Mouse (Mus musculus) forebrain, embryonic 14.5 days (tissue): ENCODE measurements around the gene Ric3. TPM values are rescaled to one million over a fixed set of nuclear protein-coding genes. Genes with fewer than 3 reads are reported as not detected.

ENCODE experiments used
- ATAC-seq: fragments of 200-750 bp; cut with Nextera tagmentation; 2 replicates; pipeline ENCODE4 v1.8.0; 2017; ENCODE audit warnings: mild to moderate bottlenecking, moderate library complexity
- DNase-seq: peaks from one replicate; pipeline ENCODE4 v3.0.0-alpha.2; 2015; ENCODE audit warnings: low spot score
- H3K27ac ChIP-seq: fragments of 300-500 bp; sonication (generic); 2 replicates; pipeline ENCODE4 v1.5.1; 2014; ENCODE audit warnings: low read depth, mild to moderate bottlenecking, control low read depth, low read length, moderate library complexity
- H3K27me3 ChIP-seq: fragments of 300-500 bp; sonication (generic); replicated peaks from 2 replicates; pipeline ENCODE4 v1.6.1; 2014; ENCODE audit warnings: low read length, control low read depth, mixed read lengths; ENCODE audit not compliant: control insufficient read depth, insufficient read depth
- H3K36me3 ChIP-seq: fragments of 300-500 bp; sonication (generic); 2 replicates; pipeline ENCODE4 v1.6.1; 2014; ENCODE audit warnings: low read length, control low read depth; ENCODE audit not compliant: control insufficient read depth, insufficient read depth
- H3K4me1 ChIP-seq: fragments of 300-500 bp; sonication (generic); 2 replicates; pipeline ENCODE4 v1.6.1; 2014; ENCODE audit warnings: antibody characterized with exemption, low read length, control low read depth; ENCODE audit not compliant: control insufficient read depth, insufficient read depth
- H3K4me2 ChIP-seq: fragments of 300-500 bp; sonication (generic); 2 replicates; pipeline ENCODE4 v1.6.1; 2014; ENCODE audit warnings: mild to moderate bottlenecking, control low read depth, low read length
- H3K4me3 ChIP-seq: fragments of 300-500 bp; sonication (generic); 2 replicates; pipeline ENCODE4 v1.5.1; 2014; ENCODE audit warnings: low read depth, low read length, control low read depth
- H3K9ac ChIP-seq: fragments of 300-500 bp; sonication (generic); 2 replicates; pipeline ENCODE4 v1.6.1; 2014; ENCODE audit warnings: mild to moderate bottlenecking, low read length, control low read depth, moderate library complexity
- H3K9me3 ChIP-seq: fragments of 300-500 bp; sonication (generic); replicated peaks from 2 replicates; pipeline ENCODE4 v1.6.1; 2016; ENCODE audit warnings: low read length, control low read depth, mixed read lengths; ENCODE audit not compliant: control insufficient read depth
- WGBS: fragments of 180-500 bp; shearing (Covaris S2); extraction: QIAGEN DNeasy Blood & Tissue Kit; methylation state at CpG from one replicate; pipeline ENCODE4 v1.1.7; 2014; 5-methylcytosine and 5-hydroxymethylcytosine counted together
- polyA plus RNA-seq: library from polyadenylated mRNA; unstranded; fragments of >200 nt; fragmentation: Nextera tagmentation; extraction: Ambion mirVana; gene quantifications from 2 replicates; pipeline ENCODE4 v1.2.1, GENCODE M21; 2014

The Ric3 gene
- polyA plus RNA-seq, 1 experiment from 2014 or later: 27.2 TPM

DNA sequence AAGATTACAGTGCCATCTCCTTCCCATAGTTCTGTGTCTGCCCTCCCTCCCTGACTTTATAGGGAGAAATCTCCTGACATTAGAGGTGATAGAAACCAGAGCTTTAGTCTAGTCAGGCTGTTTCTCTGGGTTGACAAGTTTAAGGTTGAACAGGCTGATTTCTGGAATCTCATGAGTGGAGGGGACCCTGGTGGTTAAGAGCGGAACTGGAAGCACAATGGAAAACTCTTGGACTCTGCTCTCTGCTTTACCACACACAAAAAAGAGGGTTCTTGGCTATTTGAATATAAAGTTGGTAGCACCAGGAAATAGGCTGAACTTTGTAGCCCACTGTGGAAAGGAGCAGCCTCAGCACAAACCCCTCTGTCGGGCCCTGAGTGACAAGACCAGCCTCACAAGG is 51.1 kb downstream of the Ric3 start:
- Histone ChIP-seq H3K4me2 (no peak overlapping the region), H3K4me1 (no peaks in the 10 kb centered on the region), H3K27me3 (no peaks in the 10 kb centered on the region), H3K4me3 (no peak overlapping the region), H3K36me3 (peaks cover 36% of the 10 kb centered on the region), H3K9ac (no peak overlapping the region), H3K27ac (no peak overlapping the region), H3K9me3 (no peaks in the 10 kb centered on the region)
- no peak for DNase-seq
- WGBS: 88% methylated on average over 2 of the region's 2 CpGs
- ATAC-seq: no peak

DNA sequence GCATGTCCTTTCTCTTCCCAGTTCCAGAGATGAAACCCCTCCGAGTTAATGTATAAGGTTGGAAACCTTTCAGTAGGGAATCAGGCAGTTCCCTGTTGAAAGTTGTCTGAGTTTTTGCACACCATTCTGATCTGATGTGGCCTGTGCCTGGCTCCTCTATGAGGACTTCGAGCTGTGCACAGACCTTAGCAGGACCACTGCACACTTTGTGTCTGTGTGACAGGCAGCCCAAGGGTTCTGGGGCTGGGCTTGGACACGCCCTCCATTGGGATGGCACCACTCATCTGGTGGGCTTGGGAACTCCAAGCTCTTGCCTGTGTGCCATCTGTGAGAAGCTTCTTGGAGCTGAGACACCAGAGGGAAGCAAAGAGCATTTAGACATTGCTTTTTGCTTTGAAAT is 51.8 kb downstream of the Ric3 start:
- Histone ChIP-seq H3K4me1 (no peaks in the 10 kb centered on the region), H3K27me3 (no peaks in the 10 kb centered on the region), H3K4me2 (no peak overlapping the region), H3K4me3 (no peak overlapping the region), H3K36me3 (peaks cover 37% of the 10 kb centered on the region), H3K9ac (no peak overlapping the region), H3K9me3 (no peaks in the 10 kb centered on the region), H3K27ac (no peak overlapping the region)
- DNase-seq: no peak
- ATAC-seq: no peak
- 91% methylated on average over 3 of the region's 3 CpGs for WGBS

DNA sequence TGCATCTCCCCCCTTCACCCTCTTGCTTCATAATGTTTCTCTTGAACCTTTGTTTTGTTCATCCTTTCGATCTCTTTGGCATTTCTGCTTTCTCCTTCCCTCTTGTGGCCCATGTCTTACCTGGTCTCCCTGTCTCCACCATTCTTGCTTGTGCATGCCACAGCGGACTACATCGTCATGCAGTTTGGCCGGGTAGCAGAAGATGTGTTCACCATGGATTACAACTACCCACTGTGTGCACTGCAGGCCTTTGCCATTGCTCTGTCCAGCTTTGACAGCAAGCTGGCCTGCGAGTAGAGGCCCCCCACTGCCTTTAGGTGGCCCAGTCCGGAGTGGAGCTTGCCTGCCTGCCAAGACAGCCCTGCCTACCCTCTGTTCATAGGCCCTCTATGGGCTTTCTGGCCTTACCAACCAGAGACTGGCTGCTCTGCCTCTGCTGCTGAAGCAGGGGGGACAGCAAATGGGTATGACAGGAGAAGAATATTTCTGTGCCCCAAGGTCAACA is 53.1 kb downstream of the Ric3 start:
- 89% methylated on average over 6 of the region's 6 CpGs for WGBS
- H3K27ac ChIP-seq: no peak overlapping the region
- DNase-seq (no peak), ATAC-seq (no peak)
- H3K36me3 ChIP-seq: peaks cover 47% of the 10 kb centered on the region
- H3K4me3 ChIP-seq: no peak overlapping the region
- no peak overlapping the region for H3K4me2 ChIP-seq
- H3K9ac ChIP-seq: no peak overlapping the region
- no peaks in the 10 kb centered on the region for H3K27me3 ChIP-seq
- no peaks in the 10 kb centered on the region for H3K9me3 ChIP-seq
- H3K4me1 ChIP-seq: no peaks in the 10 kb centered on the region

DNA sequence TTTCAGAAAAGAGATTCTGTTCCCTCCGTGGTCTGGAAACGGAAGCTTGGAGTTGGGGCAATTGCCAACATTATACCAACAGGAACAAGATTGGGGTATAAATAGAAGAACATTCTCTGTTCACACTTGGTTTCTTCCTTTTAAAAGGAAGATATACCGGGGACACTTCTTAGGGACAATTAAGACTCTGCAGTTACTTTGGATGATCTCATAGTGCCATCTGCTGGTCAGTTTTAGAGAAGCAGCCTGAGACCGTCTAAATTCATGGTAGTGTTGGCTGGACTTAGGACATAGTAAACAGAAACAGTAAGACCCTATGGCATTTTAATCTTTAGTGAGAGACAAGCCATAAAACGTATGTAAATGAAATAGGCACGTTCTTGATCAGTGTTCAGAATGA is 54.9 kb downstream of the Ric3 start:
- peaks cover 52% of the 10 kb centered on the region for H3K36me3 ChIP-seq
- ATAC-seq: peak; percentile 58; the same call in 1 of the 2 replicates
- H3K4me3 ChIP-seq: no peak overlapping the region
- H3K4me2 ChIP-seq: no peak overlapping the region
- DNase-seq: peak; percentile 82
- 27% methylated on average over 6 of the region's 6 CpGs for WGBS
- H3K4me1 ChIP-seq: no peaks in the 10 kb centered on the region
- H3K9ac ChIP-seq: no peak overlapping the region
- no peaks in the 10 kb centered on the region for H3K9me3 ChIP-seq
- H3K27me3 ChIP-seq: no peaks in the 10 kb centered on the region
- no peak overlapping the region for H3K27ac ChIP-seq

DNA sequence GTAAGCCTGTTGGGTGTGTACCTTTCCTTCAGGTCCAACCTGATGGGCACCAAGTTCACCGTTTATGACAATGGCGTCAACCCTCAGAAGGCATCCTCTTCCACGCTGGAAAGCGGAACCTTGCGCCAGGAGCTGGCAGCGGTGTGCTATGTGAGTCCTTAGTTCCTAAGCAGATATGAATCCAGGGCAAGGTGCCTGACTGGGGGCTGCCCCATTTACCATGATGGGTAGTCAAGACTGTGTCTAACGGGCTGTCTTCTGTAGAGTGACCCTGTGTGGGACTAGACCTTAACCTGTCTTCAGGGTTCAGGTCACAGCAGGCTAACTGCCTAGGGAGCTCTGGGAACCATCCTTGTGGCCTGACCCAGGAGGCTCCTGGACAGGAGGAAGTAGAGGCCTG is 55.4 kb downstream of the Ric3 start:
- H3K4me2 ChIP-seq: no peak overlapping the region
- no peak overlapping the region for H3K9ac ChIP-seq
- DNase-seq (no peak), ATAC-seq (0 out of 2 replicates have a peak, but pooled peaks have one; percentile 24)
- H3K27me3 ChIP-seq: no peaks in the 10 kb centered on the region
- no peaks in the 10 kb centered on the region for H3K4me1 ChIP-seq
- WGBS: 93% methylated on average over 7 of the region's 7 CpGs
- H3K36me3 ChIP-seq: peaks cover 57% of the 10 kb centered on the region
- no peaks in the 10 kb centered on the region for H3K9me3 ChIP-seq
- H3K27ac ChIP-seq: no peak overlapping the region
- no peak overlapping the region for H3K4me3 ChIP-seq

DNA sequence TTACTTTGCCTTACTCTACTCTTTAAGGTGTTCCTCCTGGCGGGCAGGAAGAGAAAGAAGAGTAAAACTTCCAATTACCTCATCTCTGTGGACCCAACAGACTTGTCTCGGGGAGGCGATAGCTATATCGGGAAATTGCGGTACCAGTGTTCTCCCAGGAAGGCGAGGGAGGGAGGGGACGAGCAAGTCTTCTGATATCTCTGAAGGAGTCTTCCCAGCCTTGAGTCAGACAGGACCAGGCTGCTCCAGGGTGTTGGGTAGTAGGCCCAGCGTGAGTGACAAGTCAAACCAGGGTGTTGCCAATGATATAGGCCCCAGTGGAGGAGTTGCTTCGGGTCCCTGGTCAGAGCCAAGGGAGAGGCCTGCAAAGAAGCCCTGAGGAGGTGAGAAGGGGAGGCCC is 56.2 kb downstream of the Ric3 start:
- H3K27me3 ChIP-seq: no peaks in the 10 kb centered on the region
- no peak overlapping the region for H3K27ac ChIP-seq
- H3K4me1 ChIP-seq: no peaks in the 10 kb centered on the region
- ATAC-seq (no peak), DNase-seq (no peak)
- H3K4me2 ChIP-seq: no peak overlapping the region
- no peak overlapping the region for H3K4me3 ChIP-seq
- peaks cover 63% of the 10 kb centered on the region for H3K36me3 ChIP-seq
- WGBS: 94% methylated on average over 9 of the region's 9 CpGs
- no peaks in the 10 kb centered on the region for H3K9me3 ChIP-seq
- H3K9ac ChIP-seq: no peak overlapping the region

DNA sequence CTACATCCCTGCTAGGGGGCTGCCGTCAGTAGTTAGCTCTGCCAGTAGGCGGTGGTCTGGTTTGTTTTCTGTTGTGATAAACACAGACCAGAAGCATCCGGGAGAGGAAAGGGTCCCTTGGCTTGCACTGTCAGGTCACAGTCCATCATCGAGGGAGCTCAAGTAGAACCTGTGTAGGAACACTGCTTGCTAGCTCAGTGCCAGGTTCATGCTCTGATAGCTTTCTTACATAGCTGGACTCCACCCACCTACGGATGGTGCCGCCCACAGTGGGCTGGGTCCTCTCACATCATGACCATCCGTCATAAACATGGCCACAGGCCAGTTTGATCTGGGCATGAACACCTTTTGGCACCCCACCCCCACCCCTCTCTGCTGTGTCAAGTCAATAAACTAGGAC is 57.4 kb downstream of the Ric3 start:
- WGBS: 88% methylated on average over 7 of the region's 7 CpGs
- Histone ChIP-seq H3K36me3 (peaks cover 61% of the 10 kb centered on the region), H3K4me2 (no peak overlapping the region), H3K9me3 (no peaks in the 10 kb centered on the region), H3K9ac (no peak overlapping the region), H3K4me1 (no peaks in the 10 kb centered on the region), H3K27ac (no peak overlapping the region), H3K27me3 (no peaks in the 10 kb centered on the region), H3K4me3 (no peak overlapping the region)
- DNase-seq (no peak), ATAC-seq (no peak)

DNA sequence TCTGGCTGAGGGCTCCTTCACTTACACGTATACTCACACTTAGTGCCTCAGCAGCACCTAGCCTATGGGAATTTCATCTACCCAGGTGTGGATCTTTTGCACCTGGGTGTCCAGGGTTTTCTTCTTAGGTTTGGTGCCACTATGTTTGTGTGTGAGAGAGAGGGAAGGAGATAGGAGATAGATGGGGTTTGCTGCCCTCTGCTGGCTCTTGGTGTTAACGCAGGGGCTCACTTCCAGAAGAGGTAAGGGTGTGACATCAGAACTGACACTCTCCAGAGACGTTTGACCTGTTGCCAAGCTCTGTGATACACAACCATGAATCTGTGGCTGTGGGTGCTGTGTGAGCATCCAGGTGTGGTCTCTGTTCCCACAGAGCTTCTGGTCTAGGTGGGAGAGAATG is 61.7 kb downstream of the Ric3 start:
- H3K36me3 ChIP-seq: peaks cover 33% of the 10 kb centered on the region
- peak; percentile 53 for ATAC-seq

DNA sequence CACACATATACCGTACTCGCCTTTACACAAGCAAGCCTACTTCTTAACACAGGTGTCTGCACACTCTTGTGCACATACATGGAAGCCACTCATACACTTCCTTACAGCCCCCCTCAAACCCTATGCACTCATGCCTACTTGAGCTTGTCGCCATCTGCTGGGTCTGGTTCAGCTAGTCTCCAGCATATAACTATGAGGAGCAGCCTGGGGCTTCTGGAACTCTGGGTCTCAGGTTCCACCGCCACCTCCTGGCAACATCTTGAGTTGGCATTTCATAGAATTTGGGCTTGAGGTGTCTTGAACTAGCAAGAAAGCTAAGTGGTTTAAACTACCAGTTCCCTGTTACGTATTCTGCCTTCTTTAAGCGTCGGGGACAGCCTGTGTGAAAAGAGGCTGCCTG is 63.9 kb downstream of the Ric3 start:
- DNase-seq (no peak), ATAC-seq (no peak)
- Histone ChIP-seq H3K4me1 (peaks cover 11% of the 10 kb centered on the region), H3K9me3 (no peaks in the 10 kb centered on the region), H3K4me3 (no peak overlapping the region), H3K27ac (no peak overlapping the region), H3K36me3 (peaks cover 12% of the 10 kb centered on the region), H3K4me2 (no peak overlapping the region), H3K27me3 (no peaks in the 10 kb centered on the region), H3K9ac (no peak overlapping the region)
- 87% methylated on average over 7 of the region's 7 CpGs for WGBS

More for the DNA sequence above, 61.7 kb downstream of the Ric3 start:
- no peak overlapping the region for H3K4me3 ChIP-seq
- no peaks in the 10 kb centered on the region for H3K9me3 ChIP-seq
- no peak overlapping the region for H3K4me2 ChIP-seq
- DNase-seq: peak; percentile 75
- no peak overlapping the region for H3K27ac ChIP-seq
- 23% methylated on average over 3 of the region's 3 CpGs for WGBS
- peaks cover 6% of the 10 kb centered on the region for H3K4me1 ChIP-seq
- H3K27me3 ChIP-seq: no peaks in the 10 kb centered on the region
- no peak overlapping the region for H3K9ac ChIP-seq
